In genomic region chr3:57562996-57563506, GRCm38 (mm10) we compare ENCODE assay signal across 20 mouse cellular contexts. TPM values are rescaled to one million over a fixed set of nuclear protein-coding genes. Genes with fewer than 3 reads are reported as not detected.
A peak's percentile ranks its signal among the peaks of the same experiment; 100 is the strongest.
DNase-seq lines count a peak whose midpoint lies in the region; ATAC-seq and TF ChIP-seq lines count a peak whose summit lies in the region.
"Had no signal": no experiment of that assay in that cellular context is flagged by ENCODE, and none has a peak within 500 bp of the region (broad histone marks: within the 10 kb centered on the region; RNA-seq: fewer than 3 reads in every experiment).

No protein-coding gene starts in this region.

- DNase-seq in gastrocnemius, adult 2 months = no peak
- DNase-seq in gastrocnemius, adult 18-20 months (ENCODE audit: low spot score) = no peak
- peak; percentile 34 for DNase-seq in limb, embryonic 11.5 days (ENCODE audit: low spot score)
- DNase-seq in limb, embryonic 10.5 days (ENCODE audit: low spot score) = no peak
- DNase-seq in embryonic facial prominence, embryonic 10.5 days (ENCODE audit: low spot score) = peak; percentile 43
- no peak for DNase-seq in testis, postnatal 14 days (ENCODE audit: low spot score)
- DNase-seq: cerebellum, adult 9-10 months; heart, postnatal 14 days; kidney, postnatal 14 days; right cerebral cortex, postnatal 25 days; thymus, postnatal 25 days had no signal

- no peak overlapping the region for H3K9ac ChIP-seq in limb, embryonic 11.5 days (ENCODE audit: low read length)
- H3K9ac ChIP-seq in limb, embryonic 13.5 days = no peak overlapping the region
- H3K9ac ChIP-seq: hindbrain, embryonic 14.5 days; intestine, embryonic 15.5 days; lung, embryonic 15.5 days; neural tube, embryonic 12.5 days had no signal

- no peak for ATAC-seq in limb, embryonic 11.5 days (ENCODE audit: insufficient number of reproducible peaks, low FRiP score, low TSS enrichment, low read depth)
- 0 out of 2 replicates have a peak, but pooled peaks have one; percentile 40 for ATAC-seq in limb, embryonic 13.5 days (ENCODE audit: low FRiP score, low read depth)
- no peak for ATAC-seq in megakaryocyte progenitor cell, adult 5-6 weeks (replicated peaks; ENCODE audit: poor library complexity)
- ATAC-seq: intestine, embryonic 15.5 days had no signal

- H3K4me3 ChIP-seq in gastrocnemius, adult 2 months = no peak overlapping the region
- H3K4me3 ChIP-seq in limb, embryonic 11.5 days (ENCODE audit: low read depth, low read length) = no peak overlapping the region
- H3K4me3 ChIP-seq in limb, embryonic 10.5 days = no peak overlapping the region
- H3K4me3 ChIP-seq in embryonic facial prominence, embryonic 10.5 days = no peak overlapping the region
- no peak overlapping the region for H3K4me3 ChIP-seq in limb, embryonic 13.5 days
- H3K4me3 ChIP-seq: intestine, embryonic 15.5 days; lung, embryonic 15.5 days; neural tube, embryonic 12.5 days had no signal

- TF ChIP-seq CTCF in gastrocnemius, adult 2 months (IDR thresholded peaks at IDR 0.05) = no peak

- H3K27ac ChIP-seq in gastrocnemius, adult 2 months = peak overlapping the region; percentile 16; the same call in 1 of the 2 replicates
- H3K27ac ChIP-seq in limb, embryonic 11.5 days (replicated peaks; ENCODE audit: low read depth, low read length) = no peak overlapping the region
- no peak overlapping the region for H3K27ac ChIP-seq in limb, embryonic 10.5 days
- H3K27ac ChIP-seq in embryonic facial prominence, embryonic 10.5 days (replicated peaks) = peak overlapping the region; percentile 65
- H3K27ac ChIP-seq in limb, embryonic 13.5 days = no peak overlapping the region; the same call in 1 of the 2 replicates
- H3K27ac ChIP-seq: hindbrain, embryonic 14.5 days; intestine, embryonic 15.5 days; lung, embryonic 15.5 days; neural tube, embryonic 12.5 days had no signal

- 70% methylated on average over 6 of the region's 6 CpGs for WGBS in limb, embryonic 11.5 days
- WGBS in limb, embryonic 10.5 days = 83% methylated on average over 6 of the region's 6 CpGs
- 62% methylated on average over 6 of the region's 6 CpGs for WGBS in embryonic facial prominence, embryonic 10.5 days
- 54% methylated on average over 6 of the region's 6 CpGs for WGBS in limb, embryonic 13.5 days

- no peaks in the 10 kb centered on the region for H3K36me3 ChIP-seq in limb, embryonic 11.5 days (ENCODE audit: control insufficient read depth, insufficient read depth, low read length)
- peaks cover 8% of the 10 kb centered on the region; the same call in 1 of the 2 replicates for H3K36me3 ChIP-seq in limb, embryonic 10.5 days
- H3K36me3 ChIP-seq in embryonic facial prominence, embryonic 10.5 days (replicated peaks) = peaks cover 25% of the 10 kb centered on the region
- peaks cover 26% of the 10 kb centered on the region for H3K36me3 ChIP-seq in limb, embryonic 13.5 days
- H3K36me3 ChIP-seq: intestine, embryonic 15.5 days had no signal

- H3K27me3 ChIP-seq in limb, embryonic 11.5 days (ENCODE audit: control insufficient read depth, insufficient read depth, low read length) = no peaks in the 10 kb centered on the region
- no peaks in the 10 kb centered on the region for H3K27me3 ChIP-seq in limb, embryonic 10.5 days (ENCODE audit: low read depth, poor library complexity, severe bottlenecking)
- H3K27me3 ChIP-seq in embryonic facial prominence, embryonic 10.5 days (replicated peaks; ENCODE audit: low read depth, poor library complexity, severe bottlenecking) = no peaks in the 10 kb centered on the region
- H3K27me3 ChIP-seq in limb, embryonic 13.5 days = no peaks in the 10 kb centered on the region
- H3K27me3 ChIP-seq: intestine, embryonic 15.5 days; lung, embryonic 15.5 days; neural tube, embryonic 12.5 days had no signal

- H3K4me2 ChIP-seq in limb, embryonic 11.5 days (ENCODE audit: low read depth, severe bottlenecking) = no peak overlapping the region
- no peak overlapping the region for H3K4me2 ChIP-seq in limb, embryonic 13.5 days (replicated peaks)
- H3K4me2 ChIP-seq: hindbrain, embryonic 14.5 days; intestine, embryonic 15.5 days; liver, embryonic 11.5 days; lung, embryonic 15.5 days; neural tube, embryonic 12.5 days had no signal

- intact Hi-C loops in gastrocnemius, adult 2 months (cut with DNase I) = no loop called here

- no peaks in the 10 kb centered on the region for H3K4me1 ChIP-seq in limb, embryonic 11.5 days (ENCODE audit: control insufficient read depth, insufficient read depth, low read length)
- no peaks in the 10 kb centered on the region for H3K4me1 ChIP-seq in limb, embryonic 10.5 days
- H3K4me1 ChIP-seq in embryonic facial prominence, embryonic 10.5 days = peaks cover 13% of the 10 kb centered on the region; the same call in 1 of the 2 replicates
- peaks cover 20% of the 10 kb centered on the region for H3K4me1 ChIP-seq in limb, embryonic 13.5 days
- H3K4me1 ChIP-seq: intestine, embryonic 15.5 days; lung, embryonic 15.5 days; neural tube, embryonic 12.5 days had no signal

- H3K9me3 ChIP-seq in limb, embryonic 11.5 days (ENCODE audit: control insufficient read depth, low read length) = no peaks in the 10 kb centered on the region
- no peaks in the 10 kb centered on the region for H3K9me3 ChIP-seq in limb, embryonic 10.5 days (replicated peaks)
- H3K9me3 ChIP-seq in embryonic facial prominence, embryonic 10.5 days = no peaks in the 10 kb centered on the region
- peaks cover 3% of the 10 kb centered on the region; the same call in 1 of the 2 replicates for H3K9me3 ChIP-seq in limb, embryonic 13.5 days
- H3K9me3 ChIP-seq: intestine, embryonic 15.5 days; lung, embryonic 15.5 days; neural tube, embryonic 12.5 days had no signal

RNA-seq across cellular contexts. Expression of gene Wwtr1, which starts 12.7 kb away (rescaled TPM):
- total RNA-seq in gastrocnemius, adult 2 months (2021) = 10 to 100 TPM; 22.4 to 31.7 TPM
- total RNA-seq in gastrocnemius, adult 18-20 months (2021) = 10 to 100 TPM; 21.9 to 30.1 TPM
- polyA plus RNA-seq in limb, embryonic 11.5 days (2014; fragmentation: Nextera tagmentation; extraction: Ambion mirVana) = 11.2 and 12.0 TPM in 2 replicates
- 8.3 and 10.7 TPM in 2 replicates for polyA plus RNA-seq in limb, embryonic 10.5 days (2016; fragmentation: Nextera tagmentation; extraction: Ambion mirVana)
- 10.5 and 11.9 TPM in 2 replicates for polyA plus RNA-seq in embryonic facial prominence, embryonic 10.5 days (2016; fragmentation: Nextera tagmentation; extraction: Ambion mirVana)
- polyA plus RNA-seq in limb, embryonic 13.5 days (2015; fragmentation: Nextera tagmentation; extraction: Ambion mirVana) = 25.9 and 27.7 TPM in 2 replicates
- total RNA-seq in megakaryocyte progenitor cell, adult 5-6 weeks (2015) = not detected in 2 replicates
- total RNA-seq in megakaryocyte progenitor cell, adult 5-6 weeks (2017) = not detected in 2 replicates
- total RNA-seq: granulocyte monocyte progenitor cell, adult 5-6 weeks; megakaryocyte-erythroid progenitor cell, adult 5-6 weeks had no signal

Comparison
In these comparisons a context has a peak if more than half of its experiments do, and no peak if none do; other contexts are left out.
1. DNase-seq: peak in limb, embryonic 11.5 days (single experiment) and embryonic facial prominence, embryonic 10.5 days (single experiment); none in gastrocnemius, adult 2 months (single experiment), gastrocnemius, adult 18-20 months (single experiment), limb, embryonic 10.5 days (single experiment) and testis, postnatal 14 days (single experiment).
2. H3K27ac ChIP-seq: peak in gastrocnemius, adult 2 months (single experiment) and embryonic facial prominence, embryonic 10.5 days (single experiment); none in limb, embryonic 11.5 days (single experiment), limb, embryonic 10.5 days (single experiment) and limb, embryonic 13.5 days (single experiment).